8 mouse cellular contexts compared by ENCODE assay signal in the genomic region with DNA sequence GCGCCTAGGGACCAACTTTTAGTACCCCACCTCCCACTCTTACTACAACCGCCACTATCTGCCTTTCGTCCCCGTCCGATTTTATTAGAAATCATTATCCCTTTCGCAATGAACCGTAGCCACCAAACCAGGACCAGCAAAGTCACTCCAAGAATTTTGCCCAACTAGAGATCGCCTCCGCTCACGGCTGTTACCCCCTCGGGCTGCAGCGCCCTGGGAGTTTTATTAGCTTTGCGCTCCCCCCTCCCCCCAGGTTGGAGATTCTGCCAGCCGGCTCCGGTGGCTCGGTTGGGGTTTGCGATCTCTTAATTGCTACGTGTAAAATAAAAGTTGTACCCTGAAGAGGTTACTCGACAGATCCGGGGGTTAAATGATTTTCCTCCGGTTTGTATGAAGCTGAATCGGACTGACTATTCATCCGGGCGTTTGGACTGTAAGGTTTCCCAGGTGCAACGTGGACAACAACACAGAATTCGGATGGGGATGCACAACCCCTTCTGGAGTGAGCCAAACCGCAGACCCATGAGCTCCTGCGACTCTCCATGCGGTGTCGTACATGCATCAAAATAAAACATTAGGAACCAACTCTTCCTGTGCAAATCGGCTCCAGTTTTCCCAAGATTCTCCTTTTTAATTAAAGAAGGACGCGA. TPM values are rescaled to one million over a fixed set of nuclear protein-coding genes. Genes with fewer than 3 reads are reported as not detected.
DNase-seq lines count a peak whose midpoint lies in the region; ATAC-seq and TF ChIP-seq lines count a peak whose summit lies in the region.

No protein-coding gene starts in this region.

- WGBS in heart, embryonic 14.5 days: 1% methylated on average over 33 of the region's 33 CpGs
- WGBS in hindbrain, postnatal 0 days: under 1% methylated on average over 33 of the region's 33 CpGs

- peaks cover 84% of the 10 kb centered on the region for H3K27me3 ChIP-seq in heart, embryonic 14.5 days (ENCODE audit: control insufficient read depth, insufficient read depth, low read length)
- H3K27me3 ChIP-seq in hindbrain, postnatal 0 days (ENCODE audit: insufficient read depth, low read length): peaks cover 72% of the 10 kb centered on the region

- H3K36me3 ChIP-seq in heart, embryonic 14.5 days (ENCODE audit: control insufficient read depth, insufficient read depth, low read length): no peaks in the 10 kb centered on the region
- no peaks in the 10 kb centered on the region for H3K36me3 ChIP-seq in hindbrain, postnatal 0 days (ENCODE audit: insufficient read depth, low read length)

- H3K9me3 ChIP-seq in heart, embryonic 14.5 days (ENCODE audit: control insufficient read depth, low read length): no peaks in the 10 kb centered on the region
- no peaks in the 10 kb centered on the region for H3K9me3 ChIP-seq in hindbrain, postnatal 0 days (ENCODE audit: low read length)

- peaks cover 3 to 23% of the 10 kb centered on the region in 2 experiments; a peak in 3 of 4 replicates for H3K4me1 ChIP-seq in heart, embryonic 14.5 days (ENCODE audit: control insufficient read depth in 2 of 2, insufficient read depth in 2 of 2, low read length in 2 of 2)
- no peaks in the 10 kb centered on the region for H3K4me1 ChIP-seq in hindbrain, postnatal 0 days (ENCODE audit: insufficient read depth, low read length)

- no peak overlapping the region for H3K27ac ChIP-seq in heart, embryonic 14.5 days (replicated peaks in 1 of 2; ENCODE audit: control insufficient read depth in 1 of 2, insufficient read depth in 1 of 2, low read depth in 2 of 2, low read length in 2 of 2)
- no peak overlapping the region for H3K27ac ChIP-seq in hindbrain, postnatal 0 days
- no peak overlapping the region for H3K27ac ChIP-seq in left cerebral cortex, adult 2 months

- H3K4me3 ChIP-seq in heart, embryonic 14.5 days (ENCODE audit: control insufficient read depth in 1 of 2, insufficient read depth in 1 of 2, low read depth in 1 of 2, low read length in 2 of 2): peak overlapping the region in 1 of 2 experiments; percentile 32; a peak in 2 of 4 replicates
- H3K4me3 ChIP-seq in hindbrain, postnatal 0 days (ENCODE audit: low read length): peak overlapping the region; percentile 44
- H3K4me3 ChIP-seq in left cerebral cortex, adult 2 months: no peak overlapping the region

- H3K4me2 ChIP-seq in heart, embryonic 14.5 days (ENCODE audit: low read length): peak overlapping the region; percentile 69
- H3K4me2 ChIP-seq in hindbrain, postnatal 0 days (ENCODE audit: low read depth, low read length): peak overlapping the region; percentile 55

- ATAC-seq in heart, embryonic 14.5 days (ENCODE audit: insufficient number of reproducible peaks, insufficient read depth, low FRiP score, low read depth): no peak
- ATAC-seq in hindbrain, postnatal 0 days: no peak
- no peak for ATAC-seq in frontal cortex, adult (ENCODE audit: low TSS enrichment)

- DNase-seq in heart, adult 18-20 months: no peak
- DNase-seq in embryo, embryonic 9.5 days (ENCODE audit: extremely low spot score): peak; percentile 39
- no peak for DNase-seq in hindbrain, postnatal 0 days (ENCODE audit: low spot score)
- peak; percentile 59 for DNase-seq in neural tube, embryonic 10.5 days (ENCODE audit: extremely low spot score, low spot score)
- DNase-seq in adrenal gland, adult 2 months: no peak
- DNase-seq in left cerebral cortex, adult 2 months (ENCODE audit: extremely low spot score in 1 of 2, low spot score in 2 of 2): no peak

- TF ChIP-seq CTCF in hindbrain, postnatal 0 days (IDR thresholded peaks at IDR 0.05; ENCODE audit: low read depth): no peak
- TF ChIP-seq CTCF in left cerebral cortex, adult 2 months (IDR thresholded peaks at IDR 0.05): no peak

- intact Hi-C loops in left cerebral cortex, adult 2 months (cut with DNase I): loop anchor here (5.0 kb wide), 2 partner anchors 842 to 1087 kb away; no protein-coding TSS in a partner anchor

- no peak overlapping the region for H3K9ac ChIP-seq in heart, embryonic 14.5 days (ENCODE audit: low read length)
- H3K9ac ChIP-seq in hindbrain, postnatal 0 days (replicated peaks; ENCODE audit: low read length): no peak overlapping the region

RNA-seq across cellular contexts. Expression of gene Tfap2a, which starts 3.7 kb away (rescaled TPM):
- polyA plus RNA-seq in heart, embryonic 14.5 days (2014; fragmentation: Nextera tagmentation; extraction: Ambion mirVana): 0.22 TPM in 1 of 2 replicates, not detected in the other
- total RNA-seq in heart, adult 18-20 months (2021): under 1 TPM; 0.07 to 0.13 TPM
- total RNA-seq in hindbrain, postnatal 0 days (2014; rRNA removed): 2.1 and 4.7 TPM in 2 replicates
- polyA plus RNA-seq in hindbrain, postnatal 0 days (2015; fragmentation: Nextera tagmentation; extraction: Ambion mirVana): 6.9 and 7.2 TPM in 2 replicates
- total RNA-seq in adrenal gland, adult 2 months (2021): under 1 TPM; 0.09 to 0.14 TPM
- polyA plus RNA-seq in adrenal gland, adult 2 months (2012; rRNA removed): 0.09 and 0.16 TPM in 2 replicates
- 1 to 10 TPM in 1 of 2 experiments, under 1 TPM in 1; 0.68 to 1.0 TPM for total RNA-seq in left cerebral cortex, adult 2 months (2021)

Comparison
In these comparisons a context has a peak if more than half of its experiments do, and no peak if none do; other contexts are left out.
1. DNase-seq: peak in embryo, embryonic 9.5 days (single experiment) and neural tube, embryonic 10.5 days (single experiment); none in heart, adult 18-20 months (0 of 2), hindbrain, postnatal 0 days (single experiment), adrenal gland, adult 2 months (single experiment) and left cerebral cortex, adult 2 months (0 of 2).